8 mouse cellular contexts compared by ENCODE assay signal in genomic region chr2:129574395-129575046, GRCm38 (mm10). TPM values are rescaled to one million over a fixed set of nuclear protein-coding genes. Genes with fewer than 3 reads are reported as not detected.
DNase-seq lines count a peak whose midpoint lies in the region; ATAC-seq and TF ChIP-seq lines count a peak whose summit lies in the region.

No protein-coding gene starts in this region.

- 37% methylated on average over 24 of the region's 24 CpGs for WGBS in bone marrow, adult 2 months
- WGBS in neural tube, embryonic 15.5 days, result 4% methylated on average over 24 of the region's 24 CpGs

- intact Hi-C loops in left cerebral cortex, postnatal 10 days (cut with DNase I), result no loop called here

- H3K4me2 ChIP-seq in neural tube, embryonic 15.5 days, result peak overlapping the region; percentile 57

- H3K4me1 ChIP-seq in bone marrow, adult 2 months (ENCODE audit: control insufficient read depth, insufficient read depth, low read length), result peaks cover 1% of the 10 kb centered on the region; the same call in 1 of the 2 replicates
- H3K4me1 ChIP-seq in neural tube, embryonic 15.5 days, result peaks cover 26% of the 10 kb centered on the region

- H3K9me3 ChIP-seq in neural tube, embryonic 15.5 days (replicated peaks), result no peaks in the 10 kb centered on the region

- peak overlapping the region; percentile 28; the same call in 1 of the 2 replicates for H3K9ac ChIP-seq in neural tube, embryonic 15.5 days (replicated peaks)

- peak overlapping the region; percentile 6 for H3K4me3 ChIP-seq in bone marrow, adult 2 months (replicated peaks; ENCODE audit: control insufficient read depth, low read depth, low read length)
- peak overlapping the region; percentile 16; the same call in 1 of the 2 replicates for H3K4me3 ChIP-seq in neural tube, embryonic 15.5 days (replicated peaks)

- peak overlapping the region; percentile 52 for H3K27ac ChIP-seq in bone marrow, adult 2 months (ENCODE audit: control insufficient read depth, insufficient read depth, low read depth, low read length, poor library complexity)
- H3K27ac ChIP-seq in neural tube, embryonic 15.5 days (replicated peaks), result peak overlapping the region; percentile 79

- ATAC-seq in cerebellum, adult (ENCODE audit: insufficient number of reproducible peaks, low FRiP score, low TSS enrichment), result no peak
- ATAC-seq in neural tube, embryonic 15.5 days (ENCODE audit: low FRiP score), result peak; percentile 88

- DNase-seq in cerebellum, adult 18-20 months, result peak; percentile 42 to 48
- DNase-seq in frontal cortex, postnatal 36 days (ENCODE audit: low spot score in 2 of 2), result peak; percentile 77 to 83
- peak; percentile 68 for DNase-seq in left cerebral cortex, postnatal 10 days (ENCODE audit: extremely low spot score in 1 of 2, low spot score in 2 of 2)
- no peak for DNase-seq in spleen, postnatal 10 days (ENCODE audit: low spot score in 2 of 2)
- DNase-seq in lung, postnatal 14 days, result no peak

- TF ChIP-seq CTCF in bone marrow, adult 2 months (IDR thresholded peaks at IDR 0.05; ENCODE audit: control insufficient read depth, insufficient read depth, low read length), result no peak

- H3K36me3 ChIP-seq in neural tube, embryonic 15.5 days, result no peaks in the 10 kb centered on the region

- no peaks in the 10 kb centered on the region for H3K27me3 ChIP-seq in neural tube, embryonic 15.5 days (replicated peaks)

- TF ChIP-seq POLR2A in bone marrow, adult 2 months (IDR thresholded peaks at IDR 0.05; ENCODE audit: borderline replicate concordance, control insufficient read depth, low read depth, low read length), result no peak

RNA-seq across cellular contexts. Expression of gene Sirpa, which starts 18.1 kb away (rescaled TPM):
- 39.2 and 93.9 TPM in 2 replicates for polyA plus RNA-seq in bone marrow, adult 2 months (2011; ENCODE audit: insufficient read depth, insufficient read length, low replicate concordance, missing spikeins)
- 100 to 1,000 TPM; 289 to 299 TPM for total RNA-seq in left cerebral cortex, postnatal 10 days (2021)
- 31.4 and 36.4 TPM in 2 replicates for polyA plus RNA-seq in neural tube, embryonic 15.5 days (2015; fragmentation: Nextera tagmentation; extraction: Ambion mirVana)

RNA-seq across cellular contexts. Expression of gene F830045P16Rik, which starts 38.1 kb away (rescaled TPM):
- polyA plus RNA-seq in bone marrow, adult 2 months (2011; ENCODE audit: insufficient read depth, insufficient read length, low replicate concordance, missing spikeins), result not detected in 2 replicates
- total RNA-seq in left cerebral cortex, postnatal 10 days (2021), result under 1 TPM; 0.24 to 0.30 TPM
- polyA plus RNA-seq in neural tube, embryonic 15.5 days (2015; fragmentation: Nextera tagmentation; extraction: Ambion mirVana), result 0.09 TPM in 1 of 2 replicates, not detected in the other

Comparison
In these comparisons a context has a peak if more than half of its experiments do, and no peak if none do; other contexts are left out.
1. DNase-seq: peak in cerebellum, adult 18-20 months (2 of 2), frontal cortex, postnatal 36 days (2 of 2) and left cerebral cortex, postnatal 10 days (2 of 2); none in spleen, postnatal 10 days (0 of 2) and lung, postnatal 14 days (single experiment).